Mouse (Mus musculus): ENCODE measurements at regions not wholly inside any gene's neighbourhood (a gene's known extent, or its start where the extent isn't known, plus 50 kb on each side); places are given as distances from the start of the nearest gene placed in this dataset.
A peak's percentile ranks its signal among the peaks of the same experiment; 100 is the strongest.

DNA sequence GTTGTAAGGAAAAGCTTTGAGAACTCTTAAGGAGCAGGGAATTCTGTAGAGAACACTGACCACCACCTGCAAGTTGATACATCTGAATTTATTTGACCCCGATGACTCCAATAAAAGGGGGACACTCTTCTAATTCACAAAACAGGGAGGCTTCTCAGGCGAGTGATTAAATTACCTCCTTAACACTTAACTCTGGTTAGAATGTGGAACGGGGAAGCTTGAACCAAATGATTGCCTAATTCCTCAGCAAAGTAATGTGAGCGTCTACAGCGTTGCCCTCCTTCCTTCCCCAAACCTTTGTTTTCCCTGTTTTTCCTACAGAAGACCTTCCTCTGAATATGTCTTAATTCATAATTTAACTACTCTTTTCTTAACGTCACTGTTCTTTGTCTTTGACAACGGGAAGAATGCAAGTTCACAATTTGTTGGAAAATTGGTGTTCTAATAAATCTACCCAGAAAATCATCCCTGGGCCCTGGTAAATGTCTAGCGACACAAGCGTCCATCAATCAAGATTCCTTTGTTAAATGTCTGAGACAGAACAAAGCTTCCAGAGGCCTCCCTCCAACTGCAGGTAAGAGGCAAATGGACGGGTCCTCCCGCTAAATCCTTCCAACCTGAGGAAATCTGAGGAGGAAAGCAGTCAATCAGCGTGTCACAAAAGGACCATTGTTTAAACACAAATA is 236.8 kb upstream of the Gpc5 start:
- WGBS = 37% methylated on average over 12 of the region's 12 CpGs
- ATAC-seq = no peak
- Histone ChIP-seq H3K27ac (ENCODE audit: low read length) (no peak overlapping the region), H3K4me2 (ENCODE audit: low read depth, low read length) (no peak overlapping the region), H3K9me3 (ENCODE audit: control insufficient read depth, low read length) (no peaks in the 10 kb centered on the region), H3K9ac (ENCODE audit: low read depth, low read length) (no peak overlapping the region), H3K36me3 (ENCODE audit: control insufficient read depth, insufficient read depth, low read length) (no peaks in the 10 kb centered on the region), H3K4me1 (ENCODE audit: control insufficient read depth, insufficient read depth, low read length) (peaks cover 9% of the 10 kb centered on the region), H3K4me3 (ENCODE audit: low read length) (no peak overlapping the region), H3K27me3 (replicated peaks; ENCODE audit: control insufficient read depth, insufficient read depth, low read length) (no peaks in the 10 kb centered on the region)

DNA sequence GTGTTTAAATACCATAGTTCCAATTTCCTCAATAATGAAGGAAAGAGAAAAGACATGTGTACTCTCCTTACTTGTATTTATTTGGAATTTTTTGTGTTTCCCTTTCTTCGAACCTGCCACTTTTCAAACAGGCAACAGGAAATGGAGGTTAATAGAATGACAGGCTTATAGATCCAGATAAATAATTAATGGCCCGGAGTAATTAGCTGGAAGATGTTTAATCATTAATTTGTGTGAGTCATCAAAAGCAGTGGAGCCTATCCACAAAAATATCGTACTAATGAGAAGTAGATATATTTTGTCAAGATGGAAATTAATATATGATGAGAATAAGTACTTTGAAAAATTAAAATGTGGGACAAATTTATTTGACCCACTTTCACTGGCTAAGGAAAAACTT is 236.3 kb upstream of the Gpc5 start:
- Histone ChIP-seq H3K4me3 (ENCODE audit: low read length) (no peak overlapping the region), H3K4me2 (ENCODE audit: low read depth, low read length) (no peak overlapping the region), H3K27me3 (replicated peaks; ENCODE audit: control insufficient read depth, insufficient read depth, low read length) (no peaks in the 10 kb centered on the region), H3K9me3 (ENCODE audit: control insufficient read depth, low read length) (no peaks in the 10 kb centered on the region), H3K36me3 (ENCODE audit: control insufficient read depth, insufficient read depth, low read length) (no peaks in the 10 kb centered on the region), H3K4me1 (ENCODE audit: control insufficient read depth, insufficient read depth, low read length) (peaks cover 9% of the 10 kb centered on the region), H3K27ac (ENCODE audit: low read length) (no peak overlapping the region), H3K9ac (ENCODE audit: low read depth, low read length) (no peak overlapping the region)
- no peak for ATAC-seq
- 42% methylated on average over 3 of the region's 3 CpGs for WGBS

DNA sequence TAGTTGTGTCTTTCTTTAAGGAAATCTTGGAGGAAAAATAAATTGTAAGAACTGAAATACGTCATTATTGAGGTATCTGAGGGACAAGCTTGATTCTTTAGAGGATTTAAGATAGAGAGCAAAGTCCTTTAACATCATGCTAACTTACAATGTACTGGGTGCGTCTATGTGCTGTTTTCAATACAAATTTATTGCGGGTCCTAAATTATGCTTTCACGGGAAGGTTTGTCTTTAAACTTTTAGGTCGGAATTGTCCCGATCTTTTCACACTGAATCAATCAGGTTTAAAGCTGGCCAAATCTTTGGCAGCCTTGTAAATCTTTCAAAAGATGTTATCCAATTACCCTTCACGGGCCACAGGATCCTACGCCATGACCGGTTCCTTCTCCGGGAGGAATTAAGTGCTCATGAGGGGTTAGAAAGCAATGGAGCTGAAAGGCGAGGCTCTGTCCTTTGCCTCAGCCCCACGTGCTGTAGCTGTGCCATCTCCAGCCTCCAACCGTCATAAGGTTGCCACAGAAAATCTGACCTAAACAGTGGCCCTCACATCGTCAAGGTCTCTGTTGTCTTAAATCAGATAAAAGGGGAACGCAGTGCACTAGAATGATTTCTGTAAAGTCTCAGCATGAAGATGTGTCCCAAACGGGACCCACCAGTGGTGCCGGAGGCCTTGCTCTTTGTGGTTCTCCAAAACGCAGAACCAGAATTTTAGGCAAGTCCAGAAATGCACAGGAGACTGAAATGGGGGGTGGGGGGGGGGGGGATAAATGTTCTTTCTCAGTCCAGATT is 235.6 kb upstream of the Gpc5 start:
- no peak overlapping the region for H3K4me3 ChIP-seq (ENCODE audit: low read length)
- no peaks in the 10 kb centered on the region for H3K9me3 ChIP-seq (ENCODE audit: control insufficient read depth, low read length)
- ATAC-seq = 0 out of 2 replicates have a peak, but pooled peaks have one; percentile 45
- peaks cover 9% of the 10 kb centered on the region for H3K4me1 ChIP-seq (ENCODE audit: control insufficient read depth, insufficient read depth, low read length)
- 35% methylated on average over 18 of the region's 18 CpGs for WGBS
- no peaks in the 10 kb centered on the region for H3K36me3 ChIP-seq (ENCODE audit: control insufficient read depth, insufficient read depth, low read length)
- no peak overlapping the region for H3K4me2 ChIP-seq (ENCODE audit: low read depth, low read length)
- H3K27ac ChIP-seq (ENCODE audit: low read length) = no peak overlapping the region
- no peaks in the 10 kb centered on the region for H3K27me3 ChIP-seq (replicated peaks; ENCODE audit: control insufficient read depth, insufficient read depth, low read length)
- no peak overlapping the region for H3K9ac ChIP-seq (ENCODE audit: low read depth, low read length)

DNA sequence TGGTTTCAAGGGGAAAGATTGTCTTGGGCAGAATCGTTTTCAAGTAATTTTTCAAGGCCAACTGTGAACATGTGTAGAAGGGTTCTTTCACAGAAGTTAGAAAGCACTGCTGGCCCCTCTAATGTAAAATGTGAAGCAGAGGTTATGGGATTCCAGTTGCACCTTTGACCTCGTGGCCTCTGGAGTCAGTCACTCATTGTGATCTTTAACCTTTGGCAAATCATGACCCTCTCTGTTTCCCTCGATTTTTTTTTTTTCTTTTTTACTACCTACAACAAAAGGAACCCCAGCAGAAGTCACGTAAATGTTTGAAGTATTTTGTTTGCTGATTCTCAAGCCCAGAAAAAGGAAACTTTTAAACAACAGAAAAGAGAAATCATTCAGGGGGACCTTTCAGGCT is 234.8 kb upstream of the Gpc5 start:
- Histone ChIP-seq H3K9me3 (ENCODE audit: control insufficient read depth, low read length) (no peaks in the 10 kb centered on the region), H3K4me2 (ENCODE audit: low read depth, low read length) (peak overlapping the region; percentile 28; the same call in 1 of the 2 replicates), H3K27ac (ENCODE audit: low read length) (no peak overlapping the region), H3K36me3 (ENCODE audit: control insufficient read depth, insufficient read depth, low read length) (no peaks in the 10 kb centered on the region), H3K4me1 (ENCODE audit: control insufficient read depth, insufficient read depth, low read length) (peaks cover 9% of the 10 kb centered on the region), H3K9ac (ENCODE audit: low read depth, low read length) (no peak overlapping the region), H3K4me3 (ENCODE audit: low read length) (no peak overlapping the region), H3K27me3 (replicated peaks; ENCODE audit: control insufficient read depth, insufficient read depth, low read length) (no peaks in the 10 kb centered on the region)
- no peak for ATAC-seq
- WGBS = 13% methylated on average over 4 of the region's 4 CpGs

DNA sequence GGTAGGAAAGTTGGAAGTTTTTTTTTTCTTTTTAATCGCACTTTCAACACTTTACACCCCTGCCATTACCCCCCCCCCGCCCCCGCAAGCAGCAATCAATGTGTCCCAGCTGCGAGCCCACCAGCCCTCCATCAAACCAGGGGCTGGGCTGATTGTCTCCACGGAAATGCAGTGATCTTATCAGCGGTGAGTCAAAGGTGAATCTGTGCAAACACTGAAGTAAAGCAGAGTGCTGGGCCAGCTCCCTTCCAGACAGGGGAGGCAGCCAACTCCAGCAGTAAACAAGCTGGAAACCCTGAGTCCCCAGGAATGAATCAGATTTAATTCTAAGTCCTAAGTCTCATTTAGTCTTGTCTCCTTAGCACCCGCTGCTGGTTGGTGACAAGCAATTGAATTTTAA is 234.3 kb upstream of the Gpc5 start:
- H3K9ac ChIP-seq (ENCODE audit: low read depth, low read length) = no peak overlapping the region
- peak; percentile 63 for ATAC-seq

DNA sequence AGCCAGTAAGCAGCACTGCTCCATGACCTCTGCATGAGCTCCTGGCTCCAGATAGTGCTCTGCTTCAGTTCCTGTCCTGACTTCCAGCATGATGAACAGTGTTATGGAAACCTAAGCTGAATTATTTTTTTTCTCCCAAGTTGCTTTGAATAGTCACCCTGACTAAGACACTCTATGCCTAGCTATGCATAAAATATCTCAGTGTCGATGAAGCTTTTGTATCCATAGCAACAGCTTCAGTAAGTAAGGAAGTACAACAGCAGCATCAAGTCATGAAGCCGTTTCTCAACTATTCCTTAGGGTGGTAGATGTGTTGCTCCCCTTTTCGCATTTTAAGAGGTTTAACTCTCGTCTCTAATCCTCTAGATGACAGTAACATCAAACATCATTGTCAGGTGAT is 228.4 kb upstream of the Gpc5 start:
- WGBS = 74% methylated on average over 4 of the region's 4 CpGs
- H3K36me3 ChIP-seq (ENCODE audit: control insufficient read depth, insufficient read depth, low read length) = no peaks in the 10 kb centered on the region
- no peak for ATAC-seq
- no peak overlapping the region for H3K4me2 ChIP-seq (ENCODE audit: low read depth, low read length)
- H3K27me3 ChIP-seq (replicated peaks; ENCODE audit: control insufficient read depth, insufficient read depth, low read length) = no peaks in the 10 kb centered on the region
- H3K4me3 ChIP-seq (ENCODE audit: low read length) = no peak overlapping the region
- no peaks in the 10 kb centered on the region for H3K9me3 ChIP-seq (ENCODE audit: control insufficient read depth, low read length)
- H3K4me1 ChIP-seq (ENCODE audit: control insufficient read depth, insufficient read depth, low read length) = no peaks in the 10 kb centered on the region
- no peak overlapping the region for H3K9ac ChIP-seq (ENCODE audit: low read depth, low read length)
- no peak overlapping the region for H3K27ac ChIP-seq (ENCODE audit: low read length)

More for the DNA sequence above, 234.3 kb upstream of the Gpc5 start:
- Histone ChIP-seq H3K9me3 (ENCODE audit: control insufficient read depth, low read length) (no peaks in the 10 kb centered on the region), H3K36me3 (ENCODE audit: control insufficient read depth, insufficient read depth, low read length) (no peaks in the 10 kb centered on the region), H3K4me3 (ENCODE audit: low read length) (no peak overlapping the region), H3K4me1 (ENCODE audit: control insufficient read depth, insufficient read depth, low read length) (peaks cover 9% of the 10 kb centered on the region), H3K4me2 (ENCODE audit: low read depth, low read length) (peak overlapping the region; percentile 28; the same call in 1 of the 2 replicates), H3K27me3 (replicated peaks; ENCODE audit: control insufficient read depth, insufficient read depth, low read length) (no peaks in the 10 kb centered on the region), H3K27ac (ENCODE audit: low read length) (no peak overlapping the region)
- WGBS = 8% methylated on average over 7 of the region's 7 CpGs

DNA sequence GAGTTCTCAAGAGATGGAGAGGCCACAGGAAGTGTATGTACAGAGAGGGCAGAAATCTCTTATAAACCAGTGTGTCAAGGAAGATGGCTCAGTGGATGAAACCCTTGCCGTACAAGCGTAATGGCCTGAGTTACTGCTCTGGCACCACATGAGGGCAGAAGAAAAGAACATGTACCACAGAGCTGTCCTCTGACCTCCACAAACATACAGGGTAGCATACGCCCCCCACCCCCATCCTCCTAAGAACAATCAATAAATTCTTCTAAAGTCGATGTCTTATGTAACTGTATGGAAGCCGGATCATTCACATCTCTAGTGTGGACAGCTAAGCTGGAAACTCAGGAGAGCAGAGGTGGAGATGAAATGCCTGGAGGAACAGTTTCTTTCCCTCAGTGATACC is 227.9 kb upstream of the Gpc5 start:
- ATAC-seq = no peak
- no peak overlapping the region for H3K27ac ChIP-seq (ENCODE audit: low read length)

DNA sequence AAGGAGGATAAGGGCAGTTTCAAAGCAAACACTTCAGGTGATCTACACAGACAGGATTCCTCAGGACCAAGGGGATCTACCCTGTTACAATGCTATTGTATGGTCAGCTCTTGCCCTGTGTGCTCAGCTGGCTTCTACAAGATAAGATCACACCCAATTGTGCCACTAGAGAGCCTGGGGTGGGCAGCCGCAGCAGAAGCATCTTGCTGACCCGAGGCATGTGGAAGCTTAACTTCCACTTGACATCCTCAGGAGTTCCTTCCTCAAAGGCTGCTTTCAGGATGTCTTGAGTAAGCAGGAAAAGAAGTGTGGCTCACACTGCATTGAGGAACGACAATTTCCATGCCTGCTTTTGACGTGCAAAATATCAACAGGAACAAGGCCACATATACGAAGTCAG is 222.8 kb upstream of the Gpc5 start:
- Histone ChIP-seq H3K36me3 (ENCODE audit: control insufficient read depth, insufficient read depth, low read length) (no peaks in the 10 kb centered on the region), H3K9me3 (ENCODE audit: control insufficient read depth, low read length) (no peaks in the 10 kb centered on the region), H3K27me3 (replicated peaks; ENCODE audit: control insufficient read depth, insufficient read depth, low read length) (no peaks in the 10 kb centered on the region), H3K9ac (ENCODE audit: low read depth, low read length) (no peak overlapping the region), H3K27ac (ENCODE audit: low read length) (no peak overlapping the region), H3K4me3 (ENCODE audit: low read length) (no peak overlapping the region), H3K4me1 (ENCODE audit: control insufficient read depth, insufficient read depth, low read length) (no peaks in the 10 kb centered on the region), H3K4me2 (ENCODE audit: low read depth, low read length) (no peak overlapping the region)
- no peak for ATAC-seq
- WGBS = 22% methylated on average over 5 of the region's 5 CpGs

More for the DNA sequence above, 227.9 kb upstream of the Gpc5 start:
- no peaks in the 10 kb centered on the region for H3K4me1 ChIP-seq (ENCODE audit: control insufficient read depth, insufficient read depth, low read length)
- 91% methylated on average over 5 of the region's 5 CpGs for WGBS
- no peak overlapping the region for H3K4me3 ChIP-seq (ENCODE audit: low read length)
- H3K9me3 ChIP-seq (ENCODE audit: control insufficient read depth, low read length) = no peaks in the 10 kb centered on the region
- H3K27me3 ChIP-seq (replicated peaks; ENCODE audit: control insufficient read depth, insufficient read depth, low read length) = no peaks in the 10 kb centered on the region
- H3K9ac ChIP-seq (ENCODE audit: low read depth, low read length) = no peak overlapping the region
- no peaks in the 10 kb centered on the region for H3K36me3 ChIP-seq (ENCODE audit: control insufficient read depth, insufficient read depth, low read length)
- no peak overlapping the region for H3K4me2 ChIP-seq (ENCODE audit: low read depth, low read length)

DNA sequence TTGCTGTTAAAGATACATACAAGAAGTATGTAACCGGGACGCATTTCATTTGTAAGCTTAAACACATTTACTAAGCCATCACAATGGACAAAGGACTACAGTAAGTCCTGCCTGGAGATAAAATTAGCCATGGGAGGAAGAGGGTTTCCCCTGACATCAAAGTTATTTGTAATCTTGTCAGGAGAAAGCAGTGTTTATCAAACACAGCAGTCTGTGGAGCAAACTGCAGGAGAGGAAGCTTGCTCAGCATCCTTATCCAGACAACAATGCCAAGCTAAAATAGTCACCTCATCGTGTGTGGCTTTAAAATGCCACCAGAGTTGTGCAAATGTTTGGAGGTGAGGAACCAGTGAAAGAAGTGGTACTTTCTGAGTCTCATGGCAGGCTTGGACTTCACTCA is 216.9 kb upstream of the Gpc5 start:
- no peaks in the 10 kb centered on the region for H3K27me3 ChIP-seq (replicated peaks; ENCODE audit: control insufficient read depth, insufficient read depth, low read length)
- no peaks in the 10 kb centered on the region for H3K9me3 ChIP-seq (ENCODE audit: control insufficient read depth, low read length)
- no peak overlapping the region for H3K4me2 ChIP-seq (ENCODE audit: low read depth, low read length)
- H3K36me3 ChIP-seq (ENCODE audit: control insufficient read depth, insufficient read depth, low read length) = no peaks in the 10 kb centered on the region
- no peak overlapping the region for H3K4me3 ChIP-seq (ENCODE audit: low read length)
- WGBS = 33% methylated on average over 3 of the region's 3 CpGs
- no peak overlapping the region for H3K27ac ChIP-seq (ENCODE audit: low read length)
- no peak for ATAC-seq
- H3K9ac ChIP-seq (ENCODE audit: low read depth, low read length) = no peak overlapping the region
- no peaks in the 10 kb centered on the region for H3K4me1 ChIP-seq (ENCODE audit: control insufficient read depth, insufficient read depth, low read length)

Data from intestine, embryonic 16.5 days (tissue).